Mouse (Mus musculus): Measurements from ENCODE around the gene Hivep3.

DNA sequence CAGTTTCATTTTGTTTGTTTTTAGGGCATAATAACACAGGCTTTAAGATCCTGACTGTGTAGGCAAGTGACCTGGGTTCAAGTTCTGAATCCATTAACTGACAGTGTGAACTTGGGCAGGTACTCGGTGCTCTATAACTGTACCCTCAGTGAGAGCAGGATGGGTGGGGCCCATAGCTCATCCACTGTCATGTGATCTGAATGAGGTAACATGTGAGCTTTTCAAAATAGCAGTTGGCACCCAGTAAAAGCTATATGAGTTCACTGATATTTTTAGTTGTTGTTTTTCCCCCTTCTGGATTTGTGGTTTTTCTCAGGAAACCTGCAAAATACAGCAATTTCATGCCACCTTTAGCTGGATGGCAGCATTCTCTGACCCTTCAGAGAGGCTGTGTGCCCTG lies 382.7 kb downstream of the Hivep3 start:
- no peak for TF ChIP-seq CTCF (conservative IDR thresholded peaks at IDR 0.05 in 1 of 2, IDR thresholded peaks at IDR 0.05 in 1 of 2; ENCODE audit: low read depth in 2 of 2, low read length in 2 of 2)
- TF ChIP-seq RAD21 (IDR thresholded peaks at IDR 0.05; ENCODE audit: low read depth, low read length), result no peak
- TF ChIP-seq SMC3 (IDR thresholded peaks at IDR 0.05; ENCODE audit: low read depth, low read length), result no peak
- no peak for TF ChIP-seq SIN3A (IDR thresholded peaks at IDR 0.05; ENCODE audit: low read length)
- TF ChIP-seq ZMIZ1 (IDR thresholded peaks at IDR 0.05; ENCODE audit: low read depth, low read length), result no peak
- no peak for TF ChIP-seq MYC (IDR thresholded peaks at IDR 0.05; ENCODE audit: low read depth, low read length)
- TF ChIP-seq TCF12 (IDR thresholded peaks at IDR 0.05; ENCODE audit: low read depth, low read length), result no peak
- TF ChIP-seq MAX (IDR thresholded peaks at IDR 0.05; ENCODE audit: low read length), result no peak
